Mouse (Mus musculus) midbrain, embryonic 15.5 days (tissue): Measurements from ENCODE around the gene Dusp14. TPM values are rescaled to one million over a fixed set of nuclear protein-coding genes. Genes with fewer than 3 reads are reported as not detected.
A peak's percentile ranks its signal among the peaks of the same experiment; 100 is the strongest.

Experiments used
- ATAC-seq: fragments of 200-750 bp; cut with Nextera tagmentation; replicated peaks from 2 replicates; pipeline ENCODE4 v1.8.0; 2017; ENCODE audit warnings: moderate TSS enrichment
- H3K27ac ChIP-seq: fragments of 300-500 bp; sonication (generic); 2 replicates; pipeline ENCODE4 v1.5.1; 2015; ENCODE audit warnings: mild to moderate bottlenecking, inconsistent platforms
- H3K27me3 ChIP-seq: fragments of 300-500 bp; sonication (generic); replicated peaks from 2 replicates; pipeline ENCODE4 v1.6.1; 2015; ENCODE audit warnings: inconsistent platforms
- H3K36me3 ChIP-seq: fragments of 300-500 bp; sonication (generic); replicated peaks from 2 replicates; pipeline ENCODE4 v1.6.1; 2015; ENCODE audit warnings: inconsistent platforms
- H3K4me1 ChIP-seq: fragments of 300-500 bp; sonication (generic); 2 replicates; pipeline ENCODE4 v1.6.1; 2015; ENCODE audit warnings: inconsistent platforms
- H3K4me2 ChIP-seq: fragments of 300-500 bp; sonication (generic); 2 replicates; pipeline ENCODE4 v1.6.1; 2015; ENCODE audit warnings: inconsistent platforms, mild to moderate bottlenecking, moderate library complexity
- H3K4me3 ChIP-seq: fragments of 300-500 bp; sonication (generic); 2 replicates; pipeline ENCODE4 v1.5.1; 2015; ENCODE audit warnings: mild to moderate bottlenecking, inconsistent platforms
- H3K9ac ChIP-seq: fragments of 300-500 bp; sonication (generic); 2 replicates; pipeline ENCODE4 v1.6.1; 2015; ENCODE audit warnings: mild to moderate bottlenecking, inconsistent platforms
- H3K9me3 ChIP-seq: fragments of 300-500 bp; sonication (generic); 2 replicates; pipeline ENCODE4 v1.6.1; 2016; ENCODE audit warnings: inconsistent platforms
- WGBS: fragments of 180-500 bp; shearing (Covaris S2); methylation state at CpG from one replicate; pipeline ENCODE4 v1.1.7; 2015; ENCODE audit warnings: mixed read lengths; 5-methylcytosine and 5-hydroxymethylcytosine counted together
- polyA plus RNA-seq: library from polyadenylated mRNA; unstranded; fragments of >200 nt; fragmentation: Nextera tagmentation; extraction: Ambion mirVana; gene quantifications from 2 replicates; pipeline ENCODE4 v1.2.1, GENCODE M21; 2015

Gene Dusp14
- polyA plus RNA-seq, 1 experiment from 2014 or later = 11.0 TPM

GRCm38 (mm10) chr11:84033671-84034070 is 35.4 kb downstream of the Dusp14 start:
- Histone ChIP-seq H3K27ac (no peak overlapping the region), H3K4me2 (no peak overlapping the region), H3K9ac (no peak overlapping the region; the same call in 1 of the 2 replicates), H3K27me3 (no peaks in the 10 kb centered on the region), H3K36me3 (peaks cover 27% of the 10 kb centered on the region), H3K4me1 (no peaks in the 10 kb centered on the region), H3K9me3 (no peaks in the 10 kb centered on the region), H3K4me3 (no peak overlapping the region)
- 88% methylated on average over 5 of the region's 5 CpGs for WGBS
- no peak for ATAC-seq

DNA sequence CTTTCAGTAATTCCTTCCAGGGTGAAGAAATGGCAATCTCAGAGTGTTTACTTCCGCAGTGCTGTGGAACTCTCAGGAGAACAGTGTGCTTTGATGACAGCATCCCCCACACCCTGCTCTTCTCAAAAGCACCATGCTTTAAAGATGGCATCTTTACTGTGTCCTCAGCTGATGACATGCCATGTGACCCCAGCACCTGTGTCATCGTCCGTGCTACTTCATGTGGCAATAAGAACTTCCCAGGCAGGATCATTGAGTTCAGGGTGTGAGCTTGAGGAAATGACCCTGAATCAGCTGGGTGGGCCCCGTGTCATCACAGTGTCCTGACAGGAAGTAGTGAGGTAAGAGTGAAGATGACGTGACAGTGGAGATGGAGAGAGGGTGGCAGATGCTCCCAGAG is 36.5 kb downstream of the Dusp14 start:
- Histone ChIP-seq H3K36me3 (peaks cover 36% of the 10 kb centered on the region), H3K9me3 (no peaks in the 10 kb centered on the region), H3K27me3 (no peaks in the 10 kb centered on the region), H3K27ac (no peak overlapping the region), H3K4me1 (no peaks in the 10 kb centered on the region), H3K9ac (no peak overlapping the region), H3K4me3 (no peak overlapping the region), H3K4me2 (no peak overlapping the region)
- WGBS = 91% methylated on average over 5 of the region's 5 CpGs
- ATAC-seq = no peak

DNA sequence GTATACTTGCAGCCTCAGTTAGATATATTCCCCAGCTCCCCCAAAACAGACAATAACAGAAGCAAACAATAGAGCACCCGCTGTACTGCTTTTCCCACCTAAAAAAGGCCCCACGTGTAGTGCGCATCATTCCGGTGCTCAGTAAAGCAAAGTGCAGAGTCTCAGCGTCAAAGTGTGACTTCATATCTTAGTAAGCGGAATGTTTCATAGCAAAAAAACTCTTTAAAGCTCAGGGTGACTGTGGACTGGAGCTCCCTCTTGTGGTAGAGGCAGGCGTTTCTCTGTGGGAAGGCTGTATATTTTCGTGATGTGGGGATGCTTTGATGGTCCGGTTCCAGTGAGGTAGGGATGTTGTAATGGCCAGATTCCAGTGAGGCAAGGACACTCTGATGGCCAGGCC is 37.1 kb downstream of the Dusp14 start:
- Histone ChIP-seq H3K4me1 (no peaks in the 10 kb centered on the region), H3K27ac (no peak overlapping the region), H3K4me2 (no peak overlapping the region), H3K36me3 (peaks cover 41% of the 10 kb centered on the region), H3K9me3 (no peaks in the 10 kb centered on the region), H3K4me3 (no peak overlapping the region), H3K27me3 (no peaks in the 10 kb centered on the region), H3K9ac (no peak overlapping the region)
- WGBS = 55% methylated on average over 9 of the region's 9 CpGs
- ATAC-seq = no peak

GRCm38 (mm10) chr11:84028271-84029028 is 40.6 kb downstream of the Dusp14 start:
- no peaks in the 10 kb centered on the region for H3K9me3 ChIP-seq
- H3K4me1 ChIP-seq = no peaks in the 10 kb centered on the region
- H3K9ac ChIP-seq = no peak overlapping the region
- H3K27ac ChIP-seq = no peak overlapping the region
- H3K4me3 ChIP-seq = no peak overlapping the region
- no peak for ATAC-seq
- 84% methylated on average over 9 of the region's 9 CpGs for WGBS
- no peaks in the 10 kb centered on the region for H3K27me3 ChIP-seq
- no peak overlapping the region for H3K4me2 ChIP-seq
- peaks cover 63% of the 10 kb centered on the region for H3K36me3 ChIP-seq

- no peaks in the 10 kb centered on the region for H3K27me3 ChIP-seq
- no peak overlapping the region for H3K9ac ChIP-seq
- no peak overlapping the region for H3K27ac ChIP-seq
- ATAC-seq = no peak
- H3K36me3 ChIP-seq = peaks cover 66% of the 10 kb centered on the region
- H3K4me3 ChIP-seq = no peak overlapping the region
- H3K4me2 ChIP-seq = no peak overlapping the region
- no peaks in the 10 kb centered on the region for H3K9me3 ChIP-seq
- WGBS = 94% methylated on average over 5 of the region's 5 CpGs
- H3K4me1 ChIP-seq = no peaks in the 10 kb centered on the region
Observed at GRCm38 (mm10) chr11:84027231-84027630, 41.8 kb downstream of the Dusp14 start.

GRCm38 (mm10) chr11:84016810-84017508 is 52.1 kb downstream of the Dusp14 start:
- Histone ChIP-seq H3K4me1 (peaks cover 14% of the 10 kb centered on the region), H3K9ac (no peak overlapping the region), H3K4me2 (no peak overlapping the region), H3K9me3 (no peaks in the 10 kb centered on the region), H3K27ac (no peak overlapping the region), H3K36me3 (peaks cover 18% of the 10 kb centered on the region; the same call in 1 of the 2 replicates), H3K4me3 (no peak overlapping the region), H3K27me3 (no peaks in the 10 kb centered on the region)
- no peak for ATAC-seq
- WGBS = 93% methylated on average over 7 of the region's 7 CpGs

- Histone ChIP-seq H3K4me2 (no peak overlapping the region), H3K36me3 (peaks cover 11% of the 10 kb centered on the region; the same call in 1 of the 2 replicates), H3K9ac (no peak overlapping the region), H3K9me3 (no peaks in the 10 kb centered on the region), H3K4me3 (no peak overlapping the region), H3K4me1 (peaks cover 21% of the 10 kb centered on the region), H3K27me3 (no peaks in the 10 kb centered on the region), H3K27ac (no peak overlapping the region)
- 92% methylated on average over 6 of the region's 6 CpGs for WGBS
- ATAC-seq = no peak
Observed at GRCm38 (mm10) chr11:84016147-84016809, 52.8 kb downstream of the Dusp14 start.

DNA sequence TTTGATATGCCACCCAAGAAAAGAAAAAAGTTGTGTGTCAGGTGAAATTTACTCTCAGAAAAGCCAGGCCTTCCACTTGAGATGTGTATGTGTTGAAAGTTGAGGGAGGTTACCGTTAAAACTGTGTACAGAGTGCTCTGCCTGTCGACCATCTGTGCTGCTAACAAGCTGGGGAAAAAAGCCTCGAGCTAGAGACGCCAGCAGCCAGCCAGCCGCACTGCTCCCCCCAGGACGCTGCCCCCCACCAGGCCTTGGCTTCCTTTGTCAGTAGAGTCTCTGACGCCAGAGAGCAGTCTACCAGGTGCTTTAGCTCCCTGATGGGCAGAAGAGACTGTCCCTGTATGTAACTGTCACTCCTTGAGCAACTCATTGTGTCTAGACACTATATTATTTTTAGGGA is 56.0 kb downstream of the Dusp14 start:
- peaks cover 38% of the 10 kb centered on the region for H3K4me1 ChIP-seq
- no peak overlapping the region for H3K27ac ChIP-seq
- H3K9ac ChIP-seq = no peak overlapping the region
- peaks cover 11% of the 10 kb centered on the region; the same call in 1 of the 2 replicates for H3K36me3 ChIP-seq
- H3K27me3 ChIP-seq = no peaks in the 10 kb centered on the region
- WGBS = 19% methylated on average over 7 of the region's 7 CpGs
- no peaks in the 10 kb centered on the region for H3K9me3 ChIP-seq
- H3K4me3 ChIP-seq = no peak overlapping the region
- no peak overlapping the region for H3K4me2 ChIP-seq
- no peak for ATAC-seq

DNA sequence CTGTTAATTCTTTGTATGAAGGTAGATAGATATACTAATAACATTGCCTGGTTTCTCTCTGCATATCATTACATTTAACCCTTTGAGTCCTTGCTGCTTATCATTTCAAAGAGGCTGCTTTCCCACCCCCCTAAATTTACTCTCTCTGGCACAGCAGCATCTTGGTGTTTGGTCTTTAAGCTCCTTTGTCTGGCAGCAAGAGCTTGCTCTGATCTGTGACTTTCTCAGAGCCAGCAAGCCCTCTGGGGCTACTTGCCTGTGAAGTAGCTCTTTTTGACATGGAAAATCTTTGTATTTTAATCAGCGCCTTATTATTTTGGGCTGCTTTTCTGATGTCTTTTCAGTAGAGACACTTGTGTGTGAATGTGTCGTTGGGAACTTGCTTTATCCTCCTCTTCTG is 57.5 kb downstream of the Dusp14 start:
- peaks cover 38% of the 10 kb centered on the region for H3K4me1 ChIP-seq
- no peak for ATAC-seq
- 15% methylated on average over 2 of the region's 2 CpGs for WGBS
- peaks cover 11% of the 10 kb centered on the region; the same call in 1 of the 2 replicates for H3K36me3 ChIP-seq
- no peaks in the 10 kb centered on the region for H3K27me3 ChIP-seq
- no peak overlapping the region for H3K4me3 ChIP-seq
- peak overlapping the region; percentile 20; the same call in 1 of the 2 replicates for H3K4me2 ChIP-seq
- H3K9me3 ChIP-seq = no peaks in the 10 kb centered on the region
- peak overlapping the region; percentile 56 for H3K27ac ChIP-seq
- H3K9ac ChIP-seq = no peak overlapping the region

DNA sequence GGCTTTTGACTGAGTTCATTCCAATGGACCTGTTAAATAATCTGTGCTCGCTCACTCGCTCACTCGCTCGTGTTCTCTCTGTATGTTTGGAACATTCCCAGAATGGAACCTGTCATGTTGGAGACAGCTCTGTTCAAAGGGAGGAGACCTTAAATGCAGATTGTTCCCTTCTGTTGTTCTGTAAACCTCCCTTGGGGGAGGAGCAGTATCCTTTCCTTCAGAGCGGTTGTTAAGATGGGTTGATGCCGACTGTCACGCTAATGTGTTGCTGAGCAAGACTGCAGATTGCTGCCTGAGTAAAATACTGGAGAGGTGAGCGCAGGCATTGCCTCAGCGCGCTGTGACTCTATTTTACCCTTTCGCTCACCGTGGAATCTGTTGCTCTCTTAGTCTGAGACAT is 58.0 kb downstream of the Dusp14 start:
- Histone ChIP-seq H3K4me3 (no peak overlapping the region), H3K4me2 (peak overlapping the region; percentile 20; the same call in 1 of the 2 replicates), H3K36me3 (peaks cover 11% of the 10 kb centered on the region; the same call in 1 of the 2 replicates), H3K9ac (no peak overlapping the region), H3K27me3 (no peaks in the 10 kb centered on the region), H3K4me1 (peaks cover 38% of the 10 kb centered on the region), H3K27ac (peak overlapping the region; percentile 56; the same call in 1 of the 2 replicates), H3K9me3 (no peaks in the 10 kb centered on the region)
- no peak for ATAC-seq
- 6% methylated on average over 12 of the region's 12 CpGs for WGBS

- Histone ChIP-seq H3K4me3 (no peak overlapping the region), H3K9ac (no peak overlapping the region), H3K4me2 (no peak overlapping the region), H3K27ac (0 out of 2 replicates have a peak overlapping the region, but pooled peaks have one; percentile 56), H3K4me1 (peaks cover 38% of the 10 kb centered on the region), H3K9me3 (no peaks in the 10 kb centered on the region), H3K27me3 (no peaks in the 10 kb centered on the region), H3K36me3 (peaks cover 12% of the 10 kb centered on the region; the same call in 1 of the 2 replicates)
- WGBS = 46% methylated on average over 9 of the region's 9 CpGs
- ATAC-seq = no peak
Observed at GRCm38 (mm10) chr11:84010411-84010810, 58.6 kb downstream of the Dusp14 start.

- H3K4me3 ChIP-seq = no peak overlapping the region
- 84% methylated on average over 9 of the region's 9 CpGs for WGBS
- no peak overlapping the region for H3K4me2 ChIP-seq
- H3K27me3 ChIP-seq = no peaks in the 10 kb centered on the region
- no peak for ATAC-seq
- no peaks in the 10 kb centered on the region for H3K9me3 ChIP-seq
- peaks cover 19% of the 10 kb centered on the region for H3K36me3 ChIP-seq
- no peak overlapping the region for H3K9ac ChIP-seq
- H3K27ac ChIP-seq = no peak overlapping the region
- peaks cover 34% of the 10 kb centered on the region for H3K4me1 ChIP-seq
Observed at GRCm38 (mm10) chr11:84009001-84009400, 60.1 kb downstream of the Dusp14 start.
